Mouse (Mus musculus) gastrocnemius, adult 18-20 months (tissue): ENCODE measurements around the gene Tgfa. TPM values are rescaled to one million over a fixed set of nuclear protein-coding genes. Genes with fewer than 3 reads are reported as not detected.

ENCODE experiments used
- DNase-seq: peaks from one replicate; pipeline ENCODE4 v3.0.0; 2021; ENCODE audit warnings: low spot score
- total RNA-seq, 2 experiments: library from RNA; stranded (reverse); gene quantifications; 2 replicates each; pipeline ENCODE4 v1.2.3; 2021

Gene Tgfa
- total RNA-seq, 2 experiments from 2014 or later = 0.27 to 0.36 TPM

DNA sequence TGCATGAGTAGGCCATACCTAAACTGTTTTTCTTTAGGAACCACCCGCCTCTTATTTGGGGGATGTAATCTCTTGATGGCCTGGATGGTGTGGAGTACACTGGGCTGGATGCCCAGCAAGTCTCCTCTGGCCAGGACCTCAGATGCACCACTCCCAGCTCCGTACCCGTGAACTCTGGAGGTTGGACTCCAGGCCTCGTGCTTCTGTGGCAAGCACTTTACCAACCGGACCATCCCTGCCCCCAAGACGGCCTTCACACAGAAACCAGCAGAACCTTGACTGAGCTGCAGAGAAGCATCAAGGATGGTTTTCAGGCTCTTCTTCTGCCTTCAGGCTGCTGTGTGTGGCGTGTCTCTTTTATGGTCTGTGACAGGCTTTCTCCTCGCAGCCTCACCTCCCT is 98.3 kb downstream of the Tgfa start:
- DNase-seq = no peak

- no peak for DNase-seq
Observed at GRCm38 (mm10) chr6:86295451-86295850, 100.4 kb downstream of the Tgfa start.

- no peak for DNase-seq
Observed at GRCm38 (mm10) chr6:86296126-86296525, 101.1 kb downstream of the Tgfa start.

DNA sequence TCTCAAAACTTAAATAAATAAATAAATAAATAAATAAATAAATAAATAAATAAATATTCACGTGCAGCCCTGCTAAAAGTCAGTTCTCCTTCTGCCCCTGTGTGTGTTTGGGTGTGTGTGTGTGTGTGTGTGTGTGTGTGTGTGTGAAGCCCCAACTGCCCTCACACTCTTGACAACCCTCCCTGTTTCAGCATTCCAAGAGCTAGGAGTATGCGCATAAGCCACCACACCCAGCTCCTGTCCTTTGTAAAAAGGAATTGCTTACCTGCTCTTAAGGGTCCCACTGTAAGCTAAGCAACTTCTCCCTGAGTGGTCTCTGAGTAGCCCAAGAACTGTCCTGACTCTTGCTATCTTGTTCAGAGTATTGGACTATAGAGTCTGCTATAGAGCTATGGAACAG is 101.9 kb downstream of the Tgfa start:
- DNase-seq = no peak

GRCm38 (mm10) chr6:86298961-86299360 is 103.9 kb downstream of the Tgfa start:
- no peak for DNase-seq

GRCm38 (mm10) chr6:86299381-86299780 is 104.4 kb downstream of the Tgfa start:
- DNase-seq = no peak

DNA sequence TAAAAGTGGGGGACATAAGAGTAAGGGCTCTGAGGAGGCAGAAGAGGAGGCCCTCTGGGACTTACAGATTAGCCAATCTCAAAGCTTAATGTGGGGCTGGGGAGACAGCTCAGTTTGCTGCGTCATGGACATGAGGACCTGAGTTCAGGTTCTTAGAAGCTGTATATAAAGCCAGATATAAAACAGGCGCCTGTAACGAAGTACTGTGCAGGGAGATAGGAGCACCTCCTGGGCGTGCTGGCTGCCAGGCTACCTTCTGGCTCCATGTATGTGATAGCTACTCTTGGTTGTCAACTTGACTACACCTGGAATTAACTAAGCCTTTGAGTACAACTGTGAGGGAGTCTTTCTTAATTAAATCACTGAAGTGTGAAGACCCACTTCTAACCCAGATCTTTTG is 110.7 kb downstream of the Tgfa start:
- DNase-seq = no peak

DNA sequence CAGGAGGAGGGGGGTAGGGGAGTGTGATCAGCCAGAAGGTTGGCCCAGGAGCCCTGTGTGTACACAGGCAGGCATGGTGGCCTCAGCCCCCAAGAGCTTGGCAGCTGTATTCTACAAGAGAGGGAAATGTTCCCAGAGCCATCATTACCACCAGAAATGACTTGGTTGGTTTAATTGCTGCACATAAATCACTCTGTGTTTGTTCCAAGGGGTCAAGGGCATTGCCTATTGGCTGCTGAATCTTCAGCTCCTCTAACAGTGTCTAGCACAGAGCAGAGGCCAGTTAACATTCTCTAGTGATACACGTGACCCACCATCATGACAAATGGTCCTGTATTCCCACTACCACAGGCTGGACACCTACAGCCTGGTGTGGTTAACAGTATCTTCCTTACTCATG is 119.0 kb downstream of the Tgfa start:
- DNase-seq = no peak

- DNase-seq = no peak
Observed at GRCm38 (mm10) chr6:86317066-86317465, 122.0 kb downstream of the Tgfa start.

- DNase-seq = no peak
Observed at GRCm38 (mm10) chr6:86318855-86319254, 123.8 kb downstream of the Tgfa start.

GRCm38 (mm10) chr6:86322031-86322563 is 127.1 kb downstream of the Tgfa start:
- no peak for DNase-seq

DNA sequence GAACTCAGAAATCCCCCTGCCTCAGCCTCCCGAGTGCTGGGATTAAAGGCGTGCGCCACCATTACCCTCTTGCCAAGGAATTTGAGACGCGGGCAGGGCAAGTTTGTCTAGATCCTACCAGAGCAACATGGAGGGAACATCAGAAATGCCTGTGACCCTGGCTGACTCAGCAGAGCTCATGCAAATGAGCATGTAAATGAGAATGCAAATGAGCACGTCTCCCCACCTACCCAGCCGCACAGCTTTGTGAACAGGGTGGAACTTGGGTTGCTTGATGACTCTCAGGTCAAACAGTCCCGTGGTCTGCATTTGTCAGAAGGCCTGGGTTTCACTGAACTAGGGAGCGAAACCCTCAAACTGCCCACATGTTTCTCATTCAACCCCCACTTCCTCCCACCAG is 128.0 kb downstream of the Tgfa start:
- DNase-seq = no peak

DNA sequence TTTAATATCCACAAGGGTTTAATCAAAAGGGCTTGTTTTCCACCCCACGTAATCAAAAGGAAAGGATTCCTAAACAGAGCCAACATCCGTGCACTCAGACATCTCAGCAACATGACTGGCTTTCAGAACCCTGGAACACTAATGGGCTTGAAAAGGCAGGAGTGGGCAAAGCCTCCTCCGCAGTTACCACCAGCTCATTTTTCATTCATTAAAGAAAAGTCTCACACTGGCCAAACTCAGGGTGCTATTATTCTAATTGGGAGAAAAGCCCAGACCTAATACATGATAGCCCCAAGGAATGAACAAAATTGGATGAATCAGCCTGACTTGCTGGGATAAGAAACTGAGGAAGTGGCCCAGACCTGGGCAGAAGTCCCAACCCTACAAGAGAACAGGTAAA is 129.4 kb downstream of the Tgfa start:
- no peak for DNase-seq

Other genes with a start within 250 kb of the Tgfa start
- gene Dusp11, start 233.6 kb upstream of the Tgfa start, total RNA-seq = 10 to 100 TPM; 24.0 to 27.7 TPM
- not detected for gene Figla, start 179.1 kb upstream of the Tgfa start, total RNA-seq
- not detected for gene Add2, start 166.5 kb upstream of the Tgfa start, total RNA-seq
- gene Fam136a, start 170.4 kb downstream of the Tgfa start, total RNA-seq = 10 to 100 TPM; 11.3 to 12.6 TPM
- 10 to 100 TPM; 27.9 to 31.6 TPM for gene Snrpg, start 176.1 kb downstream of the Tgfa start, total RNA-seq
- gene Pcyox1, start 201.9 kb downstream of the Tgfa start, total RNA-seq = 10 to 100 TPM; 50.6 to 54.0 TPM
- gene Tia1, start 209.0 kb downstream of the Tgfa start, total RNA-seq = 10 to 100 TPM; 19.2 to 20.9 TPM
- not detected for gene Gm44790, start 231.4 kb downstream of the Tgfa start, total RNA-seq
- 1 to 10 TPM; 9.2 to 10.0 TPM for gene C87436, start 243.2 kb downstream of the Tgfa start, total RNA-seq